Mouse (Mus musculus): Measurements from ENCODE around the gene Sema4f. TPM values are rescaled to one million over a fixed set of nuclear protein-coding genes. Genes with fewer than 3 reads are reported as not detected.

Gene Sema4f
- polyA plus RNA-seq (2015; fragmentation: Nextera tagmentation; extraction: Ambion mirVana), result 1.3 and 2.1 TPM in 2 replicates

GRCm38 (mm10) chr6:82939167-82939912 lies at the start of gene Sema4f:
TSS of gene Sema4f (minus strand) at chr6:82939769.
- H3K9ac ChIP-seq, result peak within 1 kb of the TSS; percentile 55
- H3K9me3 ChIP-seq (replicated peaks), result no peaks in the 10 kb centered on the region
- peak within 1 kb of the TSS; percentile 60 for H3K4me3 ChIP-seq (replicated peaks)
- 2% methylated on average over 44 of the region's 44 CpGs for WGBS
- H3K36me3 ChIP-seq, result no peaks in the 10 kb centered on the region
- H3K4me2 ChIP-seq, result peak within 1 kb of the TSS; percentile 91
- H3K4me1 ChIP-seq, result peaks cover 6% of the 10 kb centered on the region
- peak; percentile 98 for ATAC-seq (replicated peaks; ENCODE audit: low FRiP score)
- no peak within 1 kb of the TSS for H3K27ac ChIP-seq
- peaks cover 17% of the 10 kb centered on the region for H3K27me3 ChIP-seq

DNA sequence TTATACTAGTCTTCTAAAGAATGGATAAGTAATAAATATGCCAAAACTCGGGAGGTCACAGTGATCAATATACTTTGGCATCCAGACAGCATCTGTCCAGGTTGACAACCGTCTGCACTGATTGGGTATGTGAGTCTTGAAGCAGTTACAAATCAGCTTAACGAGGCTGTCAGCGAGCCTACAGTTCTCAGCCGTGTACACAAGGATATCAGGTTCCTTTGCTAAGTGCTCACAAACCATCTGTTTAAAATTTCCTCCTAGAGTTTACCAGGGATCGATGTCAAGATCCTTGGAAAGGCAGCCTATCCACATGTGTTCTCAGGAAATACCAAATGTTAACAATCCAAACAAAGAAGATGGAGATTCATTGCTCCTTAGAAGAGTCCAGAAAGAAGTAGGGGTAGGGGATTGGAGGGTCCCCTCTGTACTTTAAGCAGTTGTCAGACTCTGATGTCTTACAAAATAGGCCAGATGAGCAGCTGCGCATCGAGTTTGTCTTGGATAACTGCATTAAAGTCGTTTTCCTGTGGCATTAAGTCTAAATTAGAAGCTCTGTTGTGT lies 47.9 kb upstream of the Sema4f start:
- peak; percentile 70 for ATAC-seq (replicated peaks; ENCODE audit: low FRiP score)
- H3K27ac ChIP-seq, result peak overlapping the region; percentile 62; the same call in 1 of the 2 replicates
- no peak overlapping the region for H3K9ac ChIP-seq
- H3K9me3 ChIP-seq (replicated peaks), result no peaks in the 10 kb centered on the region
- WGBS, result 11% methylated on average over 9 of the region's 9 CpGs
- H3K4me3 ChIP-seq (replicated peaks), result no peak overlapping the region
- no peaks in the 10 kb centered on the region for H3K27me3 ChIP-seq
- H3K4me1 ChIP-seq, result peaks cover 8% of the 10 kb centered on the region; the same call in 1 of the 2 replicates
- H3K4me2 ChIP-seq, result 0 out of 2 replicates have a peak overlapping the region, but pooled peaks have one; percentile 16
- H3K36me3 ChIP-seq, result no peaks in the 10 kb centered on the region

DNA sequence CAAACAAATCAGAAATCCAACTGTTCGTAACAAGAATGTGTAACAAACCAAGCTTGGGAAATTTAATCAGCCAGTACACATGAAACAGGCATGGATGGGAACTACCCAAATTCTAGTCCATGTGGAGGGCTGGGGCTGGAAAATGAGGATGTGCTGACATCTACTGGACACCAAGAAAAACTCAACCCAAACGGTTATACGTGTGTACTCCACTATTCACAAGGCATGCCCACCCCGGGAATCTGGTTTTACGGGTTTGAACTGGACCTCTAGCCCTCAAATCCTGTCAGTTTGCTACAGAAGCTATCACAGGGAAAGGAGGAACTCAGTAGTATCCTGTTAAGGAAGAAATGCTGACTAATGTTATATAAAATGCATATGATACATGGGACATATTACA lies 31.5 kb upstream of the Sema4f start:
- Histone ChIP-seq H3K9ac (no peak overlapping the region), H3K27ac (no peak overlapping the region), H3K36me3 (no peaks in the 10 kb centered on the region), H3K4me2 (no peak overlapping the region), H3K4me3 (replicated peaks) (no peak overlapping the region), H3K27me3 (peaks cover 12% of the 10 kb centered on the region), H3K9me3 (replicated peaks) (no peaks in the 10 kb centered on the region), H3K4me1 (no peaks in the 10 kb centered on the region)
- 8% methylated on average over 5 of the region's 5 CpGs for WGBS
- ATAC-seq (replicated peaks; ENCODE audit: low FRiP score), result peak; percentile 76; the same call in 1 of the 2 replicates

DNA sequence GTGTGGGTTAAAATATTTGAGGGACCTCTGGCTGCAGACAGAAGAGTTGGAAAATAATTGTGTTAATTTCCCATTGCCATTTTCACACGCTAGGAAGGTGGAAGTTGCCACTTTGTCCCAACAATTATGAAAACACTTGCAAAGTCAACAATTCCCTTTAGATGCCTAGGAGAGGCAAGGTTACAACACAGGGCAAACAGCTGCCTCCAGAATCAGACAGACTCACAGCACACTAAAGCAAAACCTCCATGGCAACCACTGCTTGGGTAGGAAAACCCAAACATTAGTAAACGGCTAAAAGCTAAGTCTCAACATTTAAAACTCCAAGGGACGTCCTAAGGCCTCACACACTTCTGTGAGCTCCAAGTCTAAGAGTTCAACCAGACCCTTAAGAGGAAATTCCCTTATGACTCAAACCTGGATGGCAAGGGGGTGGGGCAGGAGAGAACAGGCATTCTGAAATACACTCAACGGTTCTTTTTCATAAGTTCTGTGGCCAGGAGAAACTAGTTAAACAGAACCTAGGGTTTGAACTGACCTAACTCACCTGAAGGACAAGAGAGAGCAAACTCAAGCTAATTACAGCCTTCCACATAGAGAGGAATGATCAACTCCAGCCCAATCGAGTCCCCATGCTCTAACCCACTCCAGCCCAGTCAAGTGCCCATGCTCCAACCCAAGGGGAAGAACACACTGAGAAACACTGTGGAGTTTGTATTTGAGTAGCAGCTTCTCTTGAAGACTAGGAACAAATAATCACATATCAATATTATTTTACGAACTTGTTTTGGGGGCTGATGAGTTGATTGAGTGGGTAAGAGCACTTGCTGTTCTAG lies 29.9 kb upstream of the Sema4f start:
- peaks cover 11% of the 10 kb centered on the region for H3K27me3 ChIP-seq
- H3K36me3 ChIP-seq, result no peaks in the 10 kb centered on the region
- H3K4me1 ChIP-seq, result no peaks in the 10 kb centered on the region
- H3K4me2 ChIP-seq, result no peak overlapping the region
- no peak for ATAC-seq (replicated peaks; ENCODE audit: low FRiP score)
- H3K4me3 ChIP-seq (replicated peaks), result no peak overlapping the region
- no peak overlapping the region for H3K27ac ChIP-seq
- 71% methylated on average over 6 of the region's 6 CpGs for WGBS
- no peaks in the 10 kb centered on the region for H3K9me3 ChIP-seq (replicated peaks)
- H3K9ac ChIP-seq, result no peak overlapping the region

- Histone ChIP-seq H3K36me3 (no peaks in the 10 kb centered on the region), H3K4me3 (replicated peaks) (no peak overlapping the region), H3K4me1 (no peaks in the 10 kb centered on the region; the same call in 1 of the 2 replicates), H3K9me3 (replicated peaks) (no peaks in the 10 kb centered on the region), H3K27me3 (no peaks in the 10 kb centered on the region), H3K4me2 (no peak overlapping the region), H3K9ac (no peak overlapping the region), H3K27ac (no peak overlapping the region)
- WGBS, result 30% methylated on average over 1 of the region's 1 CpGs
- no peak for ATAC-seq (replicated peaks; ENCODE audit: low FRiP score)
These were observed 22.1 kb upstream of the Sema4f start for GRCm38 (mm10) chr6:82961664-82962063.

GRCm38 (mm10) chr6:82956553-82957251 lies 17.1 kb upstream of the Sema4f start:
- Histone ChIP-seq H3K9me3 (replicated peaks) (no peaks in the 10 kb centered on the region), H3K4me3 (replicated peaks) (no peak overlapping the region), H3K4me2 (no peak overlapping the region), H3K27ac (peak overlapping the region; percentile 51; the same call in 1 of the 2 replicates), H3K27me3 (no peaks in the 10 kb centered on the region), H3K9ac (no peak overlapping the region), H3K4me1 (no peaks in the 10 kb centered on the region; the same call in 1 of the 2 replicates), H3K36me3 (no peaks in the 10 kb centered on the region)
- WGBS, result 42% methylated on average over 4 of the region's 4 CpGs
- no peak for ATAC-seq (replicated peaks; ENCODE audit: low FRiP score)

GRCm38 (mm10) chr6:82946651-82947050 lies 7.1 kb upstream of the Sema4f start, which contains the start of gene M1ap:
TSS of gene M1ap (plus strand) at chr6:82946902.
- ATAC-seq (replicated peaks; ENCODE audit: low FRiP score), result no peak
- H3K9me3 ChIP-seq (replicated peaks), result no peaks in the 10 kb centered on the region
- no peaks in the 10 kb centered on the region for H3K27me3 ChIP-seq
- H3K9ac ChIP-seq, result no peak within 1 kb of the TSS
- no peak within 1 kb of the TSS for H3K4me3 ChIP-seq (replicated peaks)
- no peaks in the 10 kb centered on the region for H3K4me1 ChIP-seq
- H3K4me2 ChIP-seq, result no peak within 1 kb of the TSS
- no peak within 1 kb of the TSS for H3K27ac ChIP-seq
- no peaks in the 10 kb centered on the region for H3K36me3 ChIP-seq
- 81% methylated on average over 14 of the region's 14 CpGs for WGBS

GRCm38 (mm10) chr6:82945750-82946149 lies 6.2 kb upstream of the Sema4f start:
- H3K9ac ChIP-seq, result no peak overlapping the region
- no peak overlapping the region for H3K27ac ChIP-seq
- H3K27me3 ChIP-seq, result no peaks in the 10 kb centered on the region
- no peak overlapping the region for H3K4me3 ChIP-seq (replicated peaks)
- H3K4me2 ChIP-seq, result no peak overlapping the region
- H3K4me1 ChIP-seq, result no peaks in the 10 kb centered on the region
- WGBS, result 57% methylated on average over 6 of the region's 6 CpGs
- H3K9me3 ChIP-seq (replicated peaks), result no peaks in the 10 kb centered on the region
- H3K36me3 ChIP-seq, result no peaks in the 10 kb centered on the region
- ATAC-seq (replicated peaks; ENCODE audit: low FRiP score), result no peak

DNA sequence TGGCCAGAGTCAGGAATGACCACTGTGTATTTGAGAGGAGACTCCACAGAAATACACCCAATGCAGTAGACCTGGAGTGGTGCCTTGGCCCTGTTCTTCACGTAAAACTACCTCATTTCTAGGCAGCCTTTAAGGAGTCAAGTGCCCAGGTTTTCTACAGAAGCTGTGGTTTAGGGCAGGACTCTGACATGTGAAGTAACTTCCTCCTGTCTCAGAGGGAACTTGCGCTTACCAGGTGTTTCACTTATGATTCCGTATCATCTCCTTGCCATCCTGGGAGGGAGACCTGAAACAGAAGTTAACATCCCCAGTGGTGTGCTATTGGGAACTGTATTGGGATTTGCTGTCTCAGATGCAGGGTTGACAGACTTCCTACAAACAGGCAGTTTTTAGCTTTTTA lies 1.2 kb upstream of the Sema4f start:
- H3K9ac ChIP-seq, result no peak overlapping the region
- H3K36me3 ChIP-seq, result no peaks in the 10 kb centered on the region
- ATAC-seq (replicated peaks; ENCODE audit: low FRiP score), result no peak
- H3K27ac ChIP-seq, result no peak overlapping the region
- no peaks in the 10 kb centered on the region for H3K9me3 ChIP-seq (replicated peaks)
- no peak overlapping the region for H3K4me2 ChIP-seq
- peaks cover 6% of the 10 kb centered on the region for H3K4me1 ChIP-seq
- peaks cover 17% of the 10 kb centered on the region for H3K27me3 ChIP-seq
- no peak overlapping the region for H3K4me3 ChIP-seq (replicated peaks)
- WGBS, result 75% methylated on average over 3 of the region's 3 CpGs

DNA sequence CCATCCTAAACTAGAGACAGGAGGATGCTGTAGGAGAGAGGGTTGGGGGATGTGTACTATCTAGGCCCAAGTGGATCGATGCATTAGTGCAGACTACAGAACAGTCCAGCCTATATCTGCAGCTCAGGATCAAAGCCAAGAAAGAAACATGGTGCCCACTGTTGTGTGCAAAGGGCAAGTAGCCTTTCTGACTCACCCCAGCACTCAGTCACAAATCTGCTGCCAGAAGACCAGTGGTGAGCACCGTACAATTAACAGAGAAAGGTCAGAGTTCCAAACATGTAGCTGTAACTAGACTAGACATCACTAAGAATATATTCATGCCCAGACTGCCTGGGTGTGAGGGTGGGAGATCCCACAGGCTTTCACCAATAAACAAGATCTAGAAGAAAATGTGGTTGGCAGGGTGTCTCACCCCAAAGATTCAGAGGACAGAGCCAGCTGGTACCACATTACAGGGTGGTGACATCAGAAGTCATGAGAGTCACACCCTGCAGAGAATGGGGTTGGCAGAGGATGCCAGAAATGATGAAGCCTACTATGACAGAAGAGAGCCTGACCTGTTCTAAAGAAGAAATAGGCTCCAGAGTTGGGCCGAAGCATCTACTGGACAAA lies 4.8 kb downstream of the Sema4f start:
- no peak overlapping the region for H3K4me2 ChIP-seq
- no peak for ATAC-seq (replicated peaks; ENCODE audit: low FRiP score)
- H3K27me3 ChIP-seq, result peaks cover 14% of the 10 kb centered on the region
- H3K4me3 ChIP-seq (replicated peaks), result no peak overlapping the region
- no peak overlapping the region for H3K9ac ChIP-seq
- H3K9me3 ChIP-seq (replicated peaks), result no peaks in the 10 kb centered on the region
- 84% methylated on average over 3 of the region's 3 CpGs for WGBS
- H3K4me1 ChIP-seq, result peaks cover 6% of the 10 kb centered on the region
- H3K27ac ChIP-seq, result no peak overlapping the region
- no peaks in the 10 kb centered on the region for H3K36me3 ChIP-seq

DNA sequence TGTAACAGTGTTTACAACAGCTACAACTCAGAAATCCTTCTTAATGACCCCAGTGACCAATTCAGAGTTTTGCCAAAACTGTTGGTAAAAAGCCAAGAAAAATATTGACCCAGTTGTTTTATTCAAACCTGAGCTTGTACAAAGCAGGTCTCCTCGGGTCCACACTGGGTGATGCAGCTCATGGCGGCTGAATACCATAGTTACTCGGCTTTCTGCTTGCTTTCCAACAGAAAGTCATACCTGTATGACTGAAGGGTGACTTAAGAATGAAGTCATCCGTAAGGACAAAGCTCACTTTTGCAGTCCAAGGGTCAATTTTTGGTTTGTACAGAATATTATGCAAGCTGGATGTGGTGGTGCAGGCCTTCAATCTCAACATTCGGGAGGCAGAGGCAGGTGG lies 12.0 kb downstream of the Sema4f start:
- WGBS, result 79% methylated on average over 5 of the region's 5 CpGs
- H3K4me3 ChIP-seq (replicated peaks), result no peak overlapping the region
- H3K27ac ChIP-seq, result no peak overlapping the region
- H3K9me3 ChIP-seq (replicated peaks), result no peaks in the 10 kb centered on the region
- H3K36me3 ChIP-seq, result no peaks in the 10 kb centered on the region
- no peak for ATAC-seq (replicated peaks; ENCODE audit: low FRiP score)
- no peak overlapping the region for H3K9ac ChIP-seq
- no peaks in the 10 kb centered on the region for H3K4me1 ChIP-seq
- H3K27me3 ChIP-seq, result no peaks in the 10 kb centered on the region
- no peak overlapping the region for H3K4me2 ChIP-seq

All from kidney, embryonic 15.5 days (tissue).